Mouse (Mus musculus) Muller cell, postnatal 12 days (primary cell): Measurements from ENCODE around the gene Pygo1.

ENCODE experiments used
- DNase-seq: peaks from one replicate; pipeline ENCODE4 v3.0.0-alpha.2; 2015; ENCODE audit errors: inconsistent ontology term

Pygo1 gene

DNA sequence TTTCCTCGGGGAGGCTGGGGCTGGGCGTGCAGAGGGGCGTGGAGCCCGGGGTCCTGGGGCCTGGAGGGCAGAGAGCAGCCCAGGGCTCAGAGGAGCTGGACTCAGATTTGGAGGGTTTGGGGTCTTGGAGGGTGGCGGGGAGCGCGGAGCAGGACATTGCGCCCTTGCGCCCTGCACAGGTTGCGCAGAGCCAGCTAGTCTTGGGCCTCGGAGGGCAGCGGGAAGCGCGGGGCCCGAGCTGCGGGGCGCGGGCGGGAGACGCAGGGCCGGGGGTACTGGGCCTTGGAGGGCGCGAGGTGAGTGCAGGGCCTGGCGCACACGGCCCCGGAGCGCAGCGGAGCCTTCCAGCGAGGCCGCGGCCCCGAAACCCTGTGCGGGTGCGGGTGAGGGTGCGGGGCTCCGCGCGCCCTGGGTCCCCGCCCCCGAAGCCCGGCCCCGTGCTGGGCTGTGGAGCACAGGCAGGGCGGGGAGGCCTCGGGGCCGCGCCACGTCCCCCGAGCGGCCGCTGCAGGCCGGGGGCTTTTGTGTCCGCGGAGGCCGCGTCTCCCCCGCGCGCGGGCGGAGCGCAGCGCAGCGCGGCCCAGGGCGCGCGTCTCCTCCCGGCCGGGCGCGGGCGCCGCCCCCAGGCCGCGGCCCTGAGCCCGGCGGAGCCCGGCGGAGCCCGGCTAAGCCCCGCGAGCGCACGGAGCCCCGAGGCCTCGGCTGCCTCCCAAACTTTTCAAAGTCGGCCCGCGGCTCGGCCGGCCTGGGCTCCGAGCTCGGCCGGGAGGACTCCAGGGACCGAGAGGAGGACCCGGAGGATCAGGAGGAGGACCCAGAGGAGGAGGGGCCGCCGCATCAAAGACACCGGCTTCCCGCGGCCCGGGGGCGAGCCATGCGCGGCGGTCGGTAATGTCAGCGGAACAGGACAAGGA is at the start of gene Pygo1:
Gene Pygo1 (plus strand): TSS at position 625 of the 914 bp plus-strand sequence.
- DNase-seq = peak; percentile 69

GRCm38 (mm10) chr9:72875878-72876277 is 49.6 kb upstream of the Pygo1 start:
- DNase-seq = no peak

DNA sequence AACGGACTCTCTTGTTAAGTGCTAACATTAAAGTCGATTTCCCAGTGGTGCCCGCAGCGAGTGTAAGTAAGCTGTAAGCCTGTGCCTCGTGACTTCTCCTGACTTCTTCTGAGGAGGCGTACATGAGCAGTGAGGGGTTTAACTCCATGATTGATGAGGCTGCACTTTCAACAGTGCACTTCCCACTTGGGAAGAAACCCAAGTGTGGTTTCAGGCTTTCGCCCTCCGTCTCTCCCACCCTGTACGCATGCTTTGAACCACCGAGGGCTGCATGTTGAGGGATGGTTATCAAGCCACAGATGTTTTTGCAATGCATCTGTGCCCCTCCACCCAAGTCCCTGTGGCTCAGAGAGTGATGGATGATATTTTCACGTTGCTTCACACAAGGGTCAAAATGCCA is 47.5 kb upstream of the Pygo1 start:
- DNase-seq = no peak

DNA sequence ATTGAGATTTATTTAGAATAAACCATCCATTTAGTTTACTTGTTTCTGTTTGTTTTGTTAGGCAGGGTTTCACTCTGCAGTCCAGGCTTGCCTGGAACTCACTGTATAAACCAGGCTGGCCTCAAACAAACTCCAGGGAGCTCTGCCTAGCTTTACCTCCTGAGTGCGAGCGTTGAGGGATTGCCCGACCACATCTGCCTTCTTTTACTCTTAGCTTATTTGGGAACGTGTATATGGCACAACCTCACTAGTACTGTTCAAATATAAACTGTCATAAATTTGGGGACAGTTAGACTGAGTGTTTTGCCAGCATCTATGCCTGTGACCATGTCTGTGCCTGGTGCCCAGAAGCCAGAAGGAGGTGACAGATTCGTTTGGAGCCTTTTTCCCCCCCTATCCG is 46.8 kb upstream of the Pygo1 start:
- DNase-seq = no peak

- DNase-seq = no peak
Measured at GRCm38 (mm10) chr9:72879601-72880000, 45.8 kb upstream of the Pygo1 start.

DNA sequence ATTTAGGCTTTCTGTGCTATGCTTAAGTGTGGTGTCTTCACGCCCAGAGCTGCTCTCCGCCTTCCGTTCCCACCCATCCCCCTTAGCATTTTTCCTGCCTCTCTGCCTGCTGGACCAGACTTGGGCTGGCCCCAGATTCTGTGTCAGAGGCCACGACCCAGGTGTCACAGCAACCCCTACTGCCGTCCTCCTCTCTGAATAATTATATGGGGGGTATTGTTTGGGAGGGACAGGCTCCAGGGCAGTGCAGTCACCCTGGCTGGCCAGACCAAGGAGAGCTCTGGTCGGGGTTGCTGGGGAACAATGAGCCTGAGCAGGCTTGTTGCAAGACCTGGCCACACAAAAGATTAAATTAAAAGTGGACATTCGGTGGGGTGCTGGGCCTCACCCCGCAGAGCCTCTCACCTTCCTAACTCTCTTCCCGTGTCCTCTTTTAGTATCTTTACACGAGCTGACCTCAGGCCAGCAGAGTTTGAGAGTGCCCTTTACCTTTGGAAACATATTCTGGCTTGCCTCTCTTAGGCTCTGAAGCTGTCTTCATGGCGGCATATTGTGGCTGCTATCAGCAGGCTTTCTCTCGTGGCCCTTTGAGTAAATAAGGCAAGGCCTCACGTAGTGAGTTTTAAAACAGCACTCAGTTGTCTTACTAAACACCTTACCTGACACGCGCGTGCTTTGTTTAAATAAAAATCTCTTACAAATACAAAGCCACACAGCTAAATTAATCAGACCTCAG is 45.1 kb upstream of the Pygo1 start:
- DNase-seq = no peak

GRCm38 (mm10) chr9:72881026-72881768 is 44.2 kb upstream of the Pygo1 start:
- DNase-seq = peak; percentile 86

GRCm38 (mm10) chr9:72883940-72884339 is 41.5 kb upstream of the Pygo1 start:
- peak; percentile 45 for DNase-seq

- DNase-seq = no peak
Measured at GRCm38 (mm10) chr9:72889777-72890176, 35.7 kb upstream of the Pygo1 start.

DNA sequence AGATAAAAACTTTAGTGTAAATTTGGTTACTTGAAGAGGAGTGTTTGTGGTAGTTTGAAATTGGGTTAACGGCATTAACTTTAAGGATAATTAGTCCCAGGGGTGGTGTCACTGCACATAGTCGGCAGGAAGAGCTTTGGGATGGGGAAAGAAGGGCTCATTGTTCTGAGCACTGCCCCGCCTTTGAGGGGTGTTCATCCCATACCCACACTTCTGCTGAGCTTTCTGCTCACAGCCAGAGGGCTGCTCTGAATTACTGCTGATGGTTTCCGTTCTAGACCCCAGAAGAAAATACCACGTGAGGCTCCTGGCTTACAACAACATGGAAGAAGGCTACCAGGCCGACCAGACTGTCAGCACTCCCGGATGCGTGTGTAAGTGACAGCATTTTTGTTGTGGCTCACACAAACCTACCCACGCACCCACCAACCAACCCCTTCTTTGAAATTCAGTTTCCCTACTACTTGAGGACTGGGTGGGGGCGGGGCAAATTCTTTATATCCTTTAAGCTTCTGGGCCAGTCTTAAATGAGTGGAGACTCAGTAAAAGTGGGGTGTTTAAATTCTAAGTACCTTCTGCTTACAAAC is 34.9 kb upstream of the Pygo1 start:
- no peak for DNase-seq

DNA sequence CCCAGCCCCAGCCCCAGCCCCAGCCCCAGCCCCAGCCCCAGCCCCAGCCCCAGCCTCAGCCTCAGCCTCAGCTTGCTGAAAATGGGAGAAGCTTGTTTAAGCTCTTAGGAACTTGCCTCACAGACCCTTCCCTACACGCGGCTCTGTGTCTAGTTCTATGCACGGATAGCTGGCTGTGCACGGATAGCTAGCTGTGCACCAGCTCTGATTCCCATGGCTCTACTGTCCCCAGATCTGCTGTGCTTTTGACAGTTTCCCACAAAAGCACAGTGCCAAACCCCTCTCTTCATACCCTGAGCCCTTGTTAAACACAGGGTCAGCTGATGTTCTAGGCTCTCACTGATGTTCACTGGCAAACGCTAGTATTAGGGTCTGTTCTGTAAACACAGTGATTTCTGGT is 32.7 kb upstream of the Pygo1 start:
- DNase-seq = no peak

GRCm38 (mm10) chr9:72894796-72895352 is 30.6 kb upstream of the Pygo1 start:
- DNase-seq = no peak

GRCm38 (mm10) chr9:72902057-72902456 is 23.4 kb upstream of the Pygo1 start:
- no peak for DNase-seq

- no peak for DNase-seq
Measured at GRCm38 (mm10) chr9:72902611-72903010, 22.8 kb upstream of the Pygo1 start.

DNA sequence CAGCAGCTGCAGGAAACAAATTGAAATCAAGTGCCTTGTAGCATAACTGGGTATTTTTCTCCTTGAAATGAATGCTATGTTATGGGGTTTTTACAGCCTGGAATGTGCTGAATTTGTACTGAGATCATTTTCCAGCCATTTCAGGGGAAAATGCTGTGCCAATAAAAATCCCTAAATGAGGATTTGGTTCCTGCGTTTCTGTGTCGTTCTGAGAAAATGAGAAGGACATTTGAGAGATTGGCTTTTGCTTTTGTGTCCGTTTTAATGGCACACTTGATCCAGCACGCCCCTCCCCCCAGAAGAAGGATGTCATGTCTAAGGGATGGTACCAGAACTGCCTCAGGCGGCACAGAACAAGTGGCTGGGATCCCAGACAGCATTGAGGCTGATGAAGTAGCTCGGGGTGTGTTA is 18.7 kb upstream of the Pygo1 start:
- no peak for DNase-seq

GRCm38 (mm10) chr9:72911381-72911780 is 14.1 kb upstream of the Pygo1 start:
- no peak for DNase-seq

DNA sequence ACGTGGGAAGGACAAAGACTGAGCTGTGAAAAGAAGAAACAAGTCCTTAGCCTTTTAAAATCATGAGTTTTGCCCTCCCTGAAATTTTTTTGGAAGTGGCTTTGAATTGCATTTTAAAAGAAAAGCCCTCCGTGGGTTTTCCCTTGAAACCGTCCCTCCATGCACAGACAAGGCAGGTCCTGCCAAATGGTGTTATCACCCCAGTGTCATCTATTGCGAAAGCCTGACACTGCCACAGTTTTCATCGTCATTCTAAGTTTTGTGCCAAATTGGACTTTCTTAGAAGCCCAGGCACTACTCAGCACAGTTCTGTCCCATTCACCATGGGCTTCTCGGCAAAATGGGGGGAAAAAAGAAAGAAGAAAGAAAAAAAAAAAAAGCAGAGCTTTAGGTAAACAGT is 11.9 kb upstream of the Pygo1 start:
- no peak for DNase-seq

DNA sequence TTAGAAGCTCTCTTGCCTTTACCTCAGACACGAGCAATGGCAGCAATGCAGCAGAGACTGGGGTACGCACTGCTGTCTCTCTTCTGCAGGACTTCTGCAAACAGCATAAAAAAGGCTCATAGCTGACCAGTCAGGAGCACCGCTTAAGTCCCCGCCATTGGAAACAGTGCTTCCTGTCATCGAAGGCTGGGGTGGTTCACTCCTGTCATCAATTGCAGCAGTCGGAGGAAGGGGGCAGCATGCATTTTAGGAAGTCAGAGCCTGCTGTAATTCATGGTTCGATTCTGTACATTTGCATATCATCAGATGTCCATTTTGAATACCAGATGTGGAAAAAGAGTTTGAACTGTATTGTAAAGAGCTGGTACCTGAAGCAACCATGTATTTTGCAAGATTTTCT is 9.7 kb upstream of the Pygo1 start:
- no peak for DNase-seq

DNA sequence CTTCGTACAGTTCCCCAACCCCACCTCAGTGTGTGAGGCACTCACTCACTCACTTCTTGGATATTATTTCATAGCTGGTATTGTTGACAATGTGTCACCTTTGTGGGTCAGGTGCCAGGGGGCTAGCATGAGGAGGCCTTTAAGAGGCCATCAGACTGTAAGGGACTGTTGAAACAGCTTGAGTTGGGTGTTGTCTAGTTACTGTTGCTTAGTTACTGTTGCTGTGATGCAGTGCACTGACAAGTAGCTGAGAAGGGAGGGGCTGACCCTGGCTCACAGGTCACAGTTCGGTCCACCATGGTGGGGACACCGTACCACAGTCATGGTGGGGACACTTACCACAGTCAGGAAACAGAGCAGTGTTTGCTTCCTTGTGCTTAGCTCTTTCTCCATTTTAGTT is 2.4 kb upstream of the Pygo1 start:
- no peak for DNase-seq

- no peak for DNase-seq
Measured at GRCm38 (mm10) chr9:72925935-72926258, 452 bp downstream of the Pygo1 start.

DNA sequence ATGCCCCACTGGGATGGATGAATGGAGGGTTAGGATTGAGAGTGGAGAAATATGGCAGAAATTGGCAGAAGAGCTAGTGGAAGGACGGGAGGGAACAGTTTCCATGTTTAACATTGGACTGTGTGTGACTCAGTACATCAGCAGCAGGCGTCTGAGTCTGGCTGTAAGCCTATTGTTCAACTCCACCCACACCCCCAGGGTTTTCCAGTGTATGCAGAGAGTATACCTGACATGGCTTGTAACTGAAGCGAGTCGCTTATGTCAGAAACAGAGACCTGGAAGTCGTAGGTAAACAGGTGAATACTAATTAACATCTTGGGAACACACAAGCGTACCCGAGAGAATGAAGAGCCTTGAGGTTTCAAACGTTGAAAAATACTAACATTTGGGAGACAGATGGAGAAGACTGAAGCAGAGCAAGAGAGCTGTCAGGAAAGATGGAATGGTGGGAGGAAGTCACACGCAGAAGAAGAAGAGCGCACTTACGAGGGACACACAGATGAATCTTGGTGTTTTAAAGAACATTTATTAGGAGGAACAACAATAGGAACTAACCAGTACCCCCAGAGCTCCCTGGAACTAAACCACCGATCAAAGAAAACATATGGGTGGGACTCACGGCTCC is 5.8 kb downstream of the Pygo1 start:
- no peak for DNase-seq
